Mouse (Mus musculus) midbrain, embryonic 15.5 days (tissue): ENCODE measurements around the gene Nptx1. TPM values are rescaled to one million over a fixed set of nuclear protein-coding genes. Genes with fewer than 3 reads are reported as not detected.

Experiments used
- ATAC-seq: fragments of 200-750 bp; cut with Nextera tagmentation; replicated peaks from 2 replicates; pipeline ENCODE4 v1.8.0; 2017; ENCODE audit warnings: moderate TSS enrichment
- H3K27ac ChIP-seq: fragments of 300-500 bp; sonication (generic); 2 replicates; pipeline ENCODE4 v1.5.1; 2015; ENCODE audit warnings: mild to moderate bottlenecking, inconsistent platforms
- H3K27me3 ChIP-seq: fragments of 300-500 bp; sonication (generic); replicated peaks from 2 replicates; pipeline ENCODE4 v1.6.1; 2015; ENCODE audit warnings: inconsistent platforms
- H3K36me3 ChIP-seq: fragments of 300-500 bp; sonication (generic); replicated peaks from 2 replicates; pipeline ENCODE4 v1.6.1; 2015; ENCODE audit warnings: inconsistent platforms
- H3K4me1 ChIP-seq: fragments of 300-500 bp; sonication (generic); 2 replicates; pipeline ENCODE4 v1.6.1; 2015; ENCODE audit warnings: inconsistent platforms
- H3K4me2 ChIP-seq: fragments of 300-500 bp; sonication (generic); 2 replicates; pipeline ENCODE4 v1.6.1; 2015; ENCODE audit warnings: inconsistent platforms, mild to moderate bottlenecking, moderate library complexity
- H3K4me3 ChIP-seq: fragments of 300-500 bp; sonication (generic); 2 replicates; pipeline ENCODE4 v1.5.1; 2015; ENCODE audit warnings: mild to moderate bottlenecking, inconsistent platforms
- H3K9ac ChIP-seq: fragments of 300-500 bp; sonication (generic); 2 replicates; pipeline ENCODE4 v1.6.1; 2015; ENCODE audit warnings: mild to moderate bottlenecking, inconsistent platforms
- H3K9me3 ChIP-seq: fragments of 300-500 bp; sonication (generic); 2 replicates; pipeline ENCODE4 v1.6.1; 2016; ENCODE audit warnings: inconsistent platforms
- WGBS: fragments of 180-500 bp; shearing (Covaris S2); methylation state at CpG from one replicate; pipeline ENCODE4 v1.1.7; 2015; ENCODE audit warnings: mixed read lengths; 5-methylcytosine and 5-hydroxymethylcytosine counted together
- polyA plus RNA-seq: library from polyadenylated mRNA; unstranded; fragments of >200 nt; fragmentation: Nextera tagmentation; extraction: Ambion mirVana; gene quantifications from 2 replicates; pipeline ENCODE4 v1.2.1, GENCODE M21; 2015

Nptx1 gene
- polyA plus RNA-seq, 1 experiment from 2014 or later, result 13.7 TPM

DNA sequence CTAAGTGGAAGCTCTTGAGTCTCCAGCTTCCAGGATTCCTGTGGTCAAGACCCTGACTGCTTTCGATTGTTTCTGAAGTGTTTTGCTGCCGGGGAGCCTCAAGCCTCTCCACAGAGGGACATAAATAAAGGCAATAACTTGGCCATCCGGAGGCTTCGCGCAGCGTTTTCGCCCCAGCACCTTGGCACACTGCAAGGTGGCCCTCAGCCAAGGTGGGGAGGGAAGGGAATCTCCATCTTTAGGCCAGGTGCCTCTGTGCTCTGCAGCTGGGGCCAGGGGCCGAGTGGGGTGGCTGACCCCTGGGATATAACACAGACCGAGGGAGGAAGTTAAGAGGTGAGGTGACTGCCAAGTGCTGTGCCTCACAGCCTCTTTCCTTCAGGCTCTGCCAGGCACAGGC lies 15.6 kb upstream of the Nptx1 start:
- Histone ChIP-seq H3K9me3 (no peaks in the 10 kb centered on the region), H3K27me3 (0 out of 2 replicates have a peak, but pooled peaks cover 8% of the 10 kb centered on the region), H3K4me2 (no peak overlapping the region), H3K27ac (no peak overlapping the region), H3K4me3 (no peak overlapping the region), H3K4me1 (peaks cover 35% of the 10 kb centered on the region), H3K36me3 (no peaks in the 10 kb centered on the region), H3K9ac (no peak overlapping the region)
- WGBS, result 68% methylated on average over 9 of the region's 9 CpGs
- ATAC-seq, result no peak

DNA sequence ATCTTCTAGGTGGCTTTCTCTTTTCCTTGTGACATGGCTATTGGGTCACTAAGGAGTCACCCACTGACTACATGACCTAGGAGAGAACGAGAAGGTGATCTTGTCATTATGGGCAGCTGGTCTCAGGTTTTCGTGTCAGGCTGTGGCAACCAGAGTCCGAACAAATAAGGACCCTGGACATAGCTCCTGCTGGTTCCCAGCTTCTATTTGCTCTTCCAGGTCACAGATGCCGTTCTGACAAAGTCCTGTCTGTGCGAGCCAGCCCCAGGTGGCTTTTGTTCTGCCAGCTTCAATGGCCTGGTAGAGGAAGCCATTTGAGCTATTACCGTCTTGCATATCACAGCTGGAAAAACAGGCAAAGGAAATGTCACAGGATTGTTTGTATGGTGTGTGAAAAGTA lies 14.7 kb upstream of the Nptx1 start:
- no peak overlapping the region for H3K4me3 ChIP-seq
- no peaks in the 10 kb centered on the region for H3K36me3 ChIP-seq
- WGBS, result 36% methylated on average over 6 of the region's 6 CpGs
- H3K9me3 ChIP-seq, result no peaks in the 10 kb centered on the region
- ATAC-seq, result no peak
- H3K4me1 ChIP-seq, result peaks cover 44% of the 10 kb centered on the region
- H3K27me3 ChIP-seq, result 0 out of 2 replicates have a peak, but pooled peaks cover 8% of the 10 kb centered on the region
- H3K9ac ChIP-seq, result no peak overlapping the region
- no peak overlapping the region for H3K4me2 ChIP-seq
- no peak overlapping the region for H3K27ac ChIP-seq

DNA sequence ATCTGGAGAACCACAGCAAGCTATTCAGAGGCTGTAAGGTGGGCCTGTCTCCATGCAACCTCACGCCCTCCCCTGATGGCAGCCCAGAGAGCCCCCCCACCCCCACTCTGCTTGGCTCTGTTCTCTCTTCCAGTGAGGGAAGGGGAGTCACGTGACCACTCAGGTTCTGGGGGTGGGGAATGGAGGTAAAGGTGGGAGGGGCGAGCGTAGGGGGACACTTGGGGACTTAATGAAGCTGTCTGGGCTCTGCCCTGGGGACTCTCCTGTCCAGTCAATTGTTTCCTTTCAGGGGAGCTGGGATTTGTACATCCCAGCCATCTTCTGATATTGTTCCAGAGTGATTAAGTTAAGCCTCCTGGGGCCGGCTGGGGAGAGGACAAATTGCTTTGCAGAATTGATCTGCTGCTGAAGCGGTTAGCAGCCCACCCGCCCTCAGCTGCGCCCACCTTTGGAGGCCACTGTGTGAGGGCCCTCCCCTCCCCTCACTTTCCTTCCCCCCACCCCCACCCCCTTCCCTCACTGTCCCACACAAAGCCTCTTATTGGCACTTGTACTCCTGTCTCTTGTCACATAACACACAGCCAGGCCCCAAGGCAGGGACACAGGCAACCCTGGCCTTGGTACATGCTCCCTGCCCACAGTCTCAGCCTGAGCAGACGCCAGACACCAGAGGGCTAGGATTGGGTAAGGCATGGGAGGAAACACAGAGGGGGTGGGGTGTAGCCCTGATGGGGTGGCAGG lies 11.5 kb upstream of the Nptx1 start:
- peak; percentile 79 for ATAC-seq
- H3K4me2 ChIP-seq, result peak overlapping the region; percentile 28
- peaks cover 15% of the 10 kb centered on the region; the same call in 1 of the 2 replicates for H3K27me3 ChIP-seq
- 6% methylated on average over 9 of the region's 9 CpGs for WGBS
- H3K9ac ChIP-seq, result no peak overlapping the region
- H3K27ac ChIP-seq, result peak overlapping the region; percentile 83
- H3K9me3 ChIP-seq, result no peaks in the 10 kb centered on the region
- no peak overlapping the region for H3K4me3 ChIP-seq
- peaks cover 32% of the 10 kb centered on the region for H3K4me1 ChIP-seq
- H3K36me3 ChIP-seq, result no peaks in the 10 kb centered on the region

DNA sequence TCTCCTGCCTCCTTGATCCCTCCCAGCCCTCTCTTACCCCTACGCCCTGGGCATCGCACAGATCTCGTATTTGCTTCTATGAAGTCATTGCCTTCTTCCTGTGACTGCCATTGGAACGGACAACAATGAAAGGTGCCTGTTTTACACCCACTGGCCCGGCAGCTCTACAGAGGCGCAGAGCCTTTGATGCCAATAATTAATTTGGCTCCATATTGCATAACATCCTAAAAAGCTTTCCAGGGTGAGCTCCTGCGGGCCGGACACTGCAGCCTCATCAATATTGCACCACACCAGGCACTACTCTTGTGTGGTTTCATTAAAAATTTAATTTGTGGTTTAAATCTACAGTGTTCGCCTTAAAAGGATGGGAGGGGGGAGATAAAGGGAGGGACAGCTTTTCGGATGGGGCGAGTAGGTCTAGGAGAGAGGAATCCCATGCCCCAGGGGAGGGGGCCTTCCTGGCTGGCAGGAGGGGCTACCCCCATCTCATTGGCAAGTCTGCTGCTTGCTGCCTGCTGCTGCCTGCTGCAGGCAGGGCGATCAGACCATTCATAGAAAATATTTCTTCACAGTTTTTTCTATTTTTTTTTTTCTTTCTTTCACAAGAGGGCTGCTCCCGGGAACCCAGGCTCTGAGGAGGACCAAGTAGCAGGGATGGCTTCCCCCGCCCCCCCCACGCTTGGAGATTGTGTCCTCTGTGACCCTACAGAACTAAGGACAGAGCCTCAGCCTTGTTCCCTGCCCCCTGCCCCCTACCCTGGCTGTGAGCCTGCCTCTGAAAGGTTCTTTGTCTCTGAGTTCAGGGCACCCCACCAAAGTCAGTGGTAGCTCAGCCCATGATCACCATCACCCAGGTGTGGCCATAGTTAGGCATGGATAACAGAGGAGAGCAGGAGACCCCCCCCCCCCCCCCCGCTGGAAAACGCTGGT lies 10.7 kb upstream of the Nptx1 start:
- peak overlapping the region; percentile 13; the same call in 1 of the 2 replicates for H3K9ac ChIP-seq
- whole genome bisulfite sequencing, result 8% methylated on average over 17 of the region's 17 CpGs
- peak overlapping the region; percentile 28 for H3K4me2 ChIP-seq
- peaks cover 9% of the 10 kb centered on the region; the same call in 1 of the 2 replicates for H3K27me3 ChIP-seq
- peak; percentile 69 for ATAC-seq
- peaks cover 32% of the 10 kb centered on the region for H3K4me1 ChIP-seq
- H3K36me3 ChIP-seq, result no peaks in the 10 kb centered on the region
- H3K4me3 ChIP-seq, result no peak overlapping the region
- peak overlapping the region; percentile 83 for H3K27ac ChIP-seq
- H3K9me3 ChIP-seq, result no peaks in the 10 kb centered on the region

DNA sequence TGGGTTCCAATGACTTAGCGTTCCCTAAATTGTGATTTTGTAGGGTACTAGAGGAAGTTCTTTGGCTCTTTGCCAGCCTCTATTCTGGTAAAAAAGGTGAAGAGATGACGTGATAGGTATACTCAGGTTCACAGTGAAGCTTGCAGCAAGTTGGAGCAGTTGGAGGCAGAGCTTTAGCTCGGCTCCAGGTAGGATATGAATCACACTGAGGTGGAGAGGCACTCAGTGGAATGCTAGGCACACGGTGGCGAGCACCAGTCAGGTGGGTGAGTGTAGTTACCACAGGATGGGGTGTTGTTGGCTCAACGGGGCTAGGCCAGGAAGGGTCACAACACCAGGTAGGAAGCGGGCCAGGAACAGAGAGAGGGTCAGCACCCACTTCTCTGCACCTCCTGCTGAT lies 7.6 kb upstream of the Nptx1 start:
- H3K4me1 ChIP-seq, result peaks cover 39% of the 10 kb centered on the region
- 88% methylated on average over 7 of the region's 7 CpGs for whole genome bisulfite sequencing
- H3K9me3 ChIP-seq, result no peaks in the 10 kb centered on the region
- no peak for ATAC-seq
- no peaks in the 10 kb centered on the region for H3K36me3 ChIP-seq
- peaks cover 8% of the 10 kb centered on the region for H3K27me3 ChIP-seq
- H3K4me2 ChIP-seq, result no peak overlapping the region
- no peak overlapping the region for H3K9ac ChIP-seq
- H3K4me3 ChIP-seq, result no peak overlapping the region
- H3K27ac ChIP-seq, result no peak overlapping the region

DNA sequence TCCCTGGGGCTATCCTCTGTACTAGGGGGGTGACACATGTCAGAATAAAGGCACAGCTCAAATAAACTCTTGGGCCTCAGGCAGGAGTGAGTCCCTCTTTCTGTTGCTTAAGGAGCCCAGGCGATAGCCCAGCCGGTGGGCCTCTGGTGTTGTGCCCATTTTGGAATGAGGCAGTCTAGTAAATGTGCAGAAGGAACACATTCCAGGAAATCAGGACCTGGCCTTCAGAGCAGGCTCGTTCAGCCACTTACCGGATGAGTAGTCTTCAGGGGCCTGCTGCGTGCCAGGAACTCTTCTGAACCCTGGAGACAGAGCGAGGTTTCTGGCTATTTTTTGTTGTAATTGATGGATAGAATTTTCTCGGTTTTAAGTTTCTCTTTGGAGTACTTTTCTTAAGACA lies 7.2 kb upstream of the Nptx1 start:
- Histone ChIP-seq H3K4me1 (peaks cover 36% of the 10 kb centered on the region), H3K4me3 (no peak overlapping the region), H3K9me3 (no peaks in the 10 kb centered on the region), H3K4me2 (no peak overlapping the region), H3K9ac (no peak overlapping the region), H3K27me3 (peaks cover 11% of the 10 kb centered on the region), H3K36me3 (no peaks in the 10 kb centered on the region), H3K27ac (no peak overlapping the region)
- ATAC-seq, result no peak
- WGBS, result 78% methylated on average over 7 of the region's 7 CpGs

DNA sequence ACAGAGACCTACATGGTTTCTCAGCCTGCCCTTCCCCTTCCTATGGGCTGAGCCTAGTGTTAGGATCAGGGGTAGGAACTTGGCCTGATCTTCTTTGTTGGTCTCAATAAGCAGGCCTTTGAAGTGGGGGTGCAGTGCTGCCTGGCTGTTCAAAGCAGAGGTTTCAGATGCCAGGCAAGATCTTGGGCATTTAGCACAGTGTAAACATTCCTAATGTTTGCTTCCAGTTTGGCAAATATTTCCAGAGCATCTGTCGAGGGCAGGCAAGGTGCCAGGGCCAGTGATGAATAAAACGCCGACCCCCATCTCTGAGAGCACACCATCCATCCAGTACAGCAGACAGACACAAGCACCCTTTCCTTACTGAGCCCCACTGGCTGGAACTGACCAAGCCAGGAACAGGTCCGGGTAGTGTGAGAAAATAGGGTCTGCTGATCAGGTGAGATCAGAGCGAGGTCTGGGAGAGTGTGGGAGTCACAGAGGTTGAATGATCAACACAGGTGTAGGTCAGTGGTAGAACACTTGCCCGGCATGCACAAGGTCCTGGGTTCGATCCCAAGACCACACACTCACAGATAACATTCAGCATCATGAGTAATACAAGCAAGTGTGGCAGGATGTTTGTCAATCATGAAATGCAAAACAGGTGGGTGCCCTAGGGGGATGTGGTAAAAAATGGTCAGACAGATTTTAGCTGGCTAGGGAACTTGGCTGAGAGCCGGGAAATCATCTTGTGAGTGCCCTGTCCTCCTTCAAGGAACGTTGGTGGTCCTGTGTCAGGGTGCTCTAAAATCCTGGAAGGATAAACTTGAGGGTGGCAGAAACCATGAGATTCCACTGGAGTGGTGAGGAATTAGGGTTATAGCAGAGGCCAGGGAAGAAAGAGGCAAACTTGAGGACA lies 5.6 kb upstream of the Nptx1 start:
- H3K4me1 ChIP-seq, result peaks cover 36% of the 10 kb centered on the region
- no peak overlapping the region for H3K4me2 ChIP-seq
- H3K4me3 ChIP-seq, result no peak overlapping the region
- H3K9me3 ChIP-seq, result no peaks in the 10 kb centered on the region
- no peak for ATAC-seq
- H3K9ac ChIP-seq, result no peak overlapping the region
- H3K27me3 ChIP-seq, result peaks cover 15% of the 10 kb centered on the region
- H3K36me3 ChIP-seq, result no peaks in the 10 kb centered on the region
- WGBS, result 73% methylated on average over 9 of the region's 9 CpGs
- H3K27ac ChIP-seq, result no peak overlapping the region

DNA sequence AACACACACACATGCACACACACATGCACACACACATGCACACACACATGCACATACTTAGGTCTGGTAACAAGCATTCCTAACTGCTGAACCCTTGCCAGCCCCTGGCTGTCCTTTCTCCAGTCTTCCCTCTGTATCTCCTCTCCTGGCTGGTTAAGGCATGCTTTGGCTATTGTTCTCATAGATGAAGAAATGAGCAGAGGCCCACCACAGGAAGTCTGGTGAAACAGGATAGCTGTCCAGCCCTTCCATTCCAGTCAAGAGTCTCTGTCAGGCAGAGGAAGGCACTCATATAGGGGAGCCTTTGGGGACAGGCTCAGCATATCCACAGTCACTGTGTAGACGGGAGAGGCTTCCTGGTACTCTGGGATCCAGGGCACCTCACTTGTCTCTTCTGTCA lies 4.7 kb upstream of the Nptx1 start:
- ATAC-seq, result no peak
- Histone ChIP-seq H3K27me3 (peaks cover 15% of the 10 kb centered on the region), H3K9ac (no peak overlapping the region), H3K4me3 (no peak overlapping the region), H3K36me3 (no peaks in the 10 kb centered on the region), H3K27ac (no peak overlapping the region), H3K4me1 (peaks cover 33% of the 10 kb centered on the region), H3K4me2 (no peak overlapping the region), H3K9me3 (no peaks in the 10 kb centered on the region)
- 48% methylated on average over 1 of the region's 1 CpGs for WGBS

DNA sequence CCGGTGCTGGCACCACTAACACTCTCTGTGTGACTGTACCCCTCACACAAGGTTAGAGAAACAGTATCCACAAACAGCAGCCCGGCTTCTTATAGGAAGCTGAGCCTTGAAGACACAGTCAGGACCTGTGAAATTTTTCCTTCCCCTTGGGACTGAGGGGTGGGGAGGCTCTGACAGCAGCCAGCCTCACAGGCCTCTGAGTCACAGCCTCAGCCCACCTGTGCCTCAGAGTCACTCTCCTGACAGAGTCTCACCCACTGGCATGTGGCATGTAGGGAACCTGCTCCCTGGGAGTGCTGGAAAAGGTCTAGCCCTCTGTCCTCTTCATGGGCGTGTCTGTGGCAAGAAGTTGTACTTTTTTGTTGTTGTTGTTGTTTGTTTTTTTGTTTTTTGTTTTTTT lies 3.9 kb upstream of the Nptx1 start:
- no peaks in the 10 kb centered on the region for H3K9me3 ChIP-seq
- peaks cover 17% of the 10 kb centered on the region for H3K27me3 ChIP-seq
- no peak overlapping the region for H3K4me2 ChIP-seq
- no peak overlapping the region for H3K9ac ChIP-seq
- H3K4me3 ChIP-seq, result no peak overlapping the region
- H3K36me3 ChIP-seq, result no peaks in the 10 kb centered on the region
- H3K27ac ChIP-seq, result no peak overlapping the region
- WGBS, result 50% methylated on average over 3 of the region's 3 CpGs
- H3K4me1 ChIP-seq, result peaks cover 37% of the 10 kb centered on the region
- no peak for ATAC-seq

DNA sequence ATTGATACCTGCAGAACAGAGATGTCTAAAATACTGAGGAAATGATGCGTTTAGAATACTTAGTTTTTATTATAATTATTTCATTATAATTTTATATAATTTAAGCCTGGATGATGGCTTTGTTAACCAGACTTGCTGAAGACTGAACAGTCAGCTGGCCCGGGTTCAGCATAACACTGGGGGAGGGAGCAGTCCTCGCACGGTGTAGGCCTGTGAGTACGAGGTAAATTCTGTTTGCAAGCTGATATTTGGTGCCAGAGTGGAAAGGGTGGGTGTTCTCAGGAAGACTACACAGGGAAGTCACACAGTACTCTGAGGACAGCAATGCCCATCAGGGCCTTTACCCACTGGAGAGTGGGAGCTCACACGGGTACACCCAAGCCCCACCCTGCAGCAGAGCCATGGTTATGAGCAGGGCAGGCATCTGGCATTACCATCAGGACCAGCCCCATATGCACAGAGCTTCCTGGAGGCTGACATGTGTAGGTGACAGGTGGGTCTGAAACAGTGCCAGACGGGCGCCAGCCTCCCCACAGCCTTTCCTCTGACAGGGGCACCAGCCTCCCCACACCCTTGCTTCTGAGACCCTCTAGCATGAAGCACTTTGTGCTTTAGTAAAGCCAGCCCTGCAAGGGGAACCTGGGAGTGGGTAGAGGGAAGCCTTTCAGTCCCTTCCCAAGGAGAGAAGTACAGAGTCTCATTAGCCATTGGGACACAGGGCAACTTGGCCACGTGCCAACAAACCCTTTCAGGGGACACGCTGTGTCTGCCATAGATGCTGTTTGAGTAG lies 3.2 kb upstream of the Nptx1 start:
- Histone ChIP-seq H3K4me1 (peaks cover 44% of the 10 kb centered on the region), H3K36me3 (no peaks in the 10 kb centered on the region), H3K9me3 (no peaks in the 10 kb centered on the region), H3K27ac (no peak overlapping the region), H3K27me3 (peaks cover 13% of the 10 kb centered on the region), H3K9ac (no peak overlapping the region), H3K4me3 (no peak overlapping the region), H3K4me2 (no peak overlapping the region)
- WGBS, result 49% methylated on average over 10 of the region's 10 CpGs
- ATAC-seq, result no peak

DNA sequence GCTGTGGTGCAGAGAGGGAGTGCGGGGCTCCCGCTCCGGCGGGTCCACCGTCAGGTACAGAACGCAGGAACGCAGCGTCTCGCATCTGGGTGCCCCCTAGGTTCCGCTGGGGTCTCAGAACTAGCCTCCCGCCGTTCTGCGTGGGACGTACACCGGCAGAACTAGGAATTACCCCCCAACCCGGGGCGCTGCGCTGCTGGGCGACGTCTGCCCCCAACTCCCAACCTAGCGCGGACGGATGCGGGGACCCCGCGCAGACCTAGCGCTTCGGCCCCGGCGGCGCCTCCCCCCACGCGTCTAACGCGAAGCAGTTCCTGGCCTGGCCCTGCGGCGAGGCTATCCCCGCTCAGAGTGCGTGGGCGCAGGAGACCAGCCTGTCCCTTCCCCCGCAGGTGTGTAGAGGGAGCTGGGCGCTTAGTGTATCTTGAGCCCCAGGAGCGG lies 1.8 kb upstream of the Nptx1 start:
- WGBS, result under 1% methylated on average over 43 of the region's 43 CpGs

More for the DNA sequence above, 1.8 kb upstream of the Nptx1 start:
- no peaks in the 10 kb centered on the region for H3K36me3 ChIP-seq
- no peak for ATAC-seq
- peaks cover 24% of the 10 kb centered on the region for H3K27me3 ChIP-seq
- no peaks in the 10 kb centered on the region for H3K9me3 ChIP-seq
- H3K4me1 ChIP-seq, result peaks cover 55% of the 10 kb centered on the region
- H3K4me3 ChIP-seq, result peak overlapping the region; percentile 76
- peak overlapping the region; percentile 65 for H3K9ac ChIP-seq
- H3K27ac ChIP-seq, result peak overlapping the region; percentile 35
- H3K4me2 ChIP-seq, result peak overlapping the region; percentile 98
